Mouse (Mus musculus): Measurements from ENCODE around the gene Plch2. TPM values are rescaled to one million over a fixed set of nuclear protein-coding genes. Genes with fewer than 3 reads are reported as not detected.
A peak's percentile ranks its signal among the peaks of the same experiment; 100 is the strongest.

Plch2 gene
- total RNA-seq, 2 experiments from 2014 or later, result 76.2 to 81.5 TPM

DNA sequence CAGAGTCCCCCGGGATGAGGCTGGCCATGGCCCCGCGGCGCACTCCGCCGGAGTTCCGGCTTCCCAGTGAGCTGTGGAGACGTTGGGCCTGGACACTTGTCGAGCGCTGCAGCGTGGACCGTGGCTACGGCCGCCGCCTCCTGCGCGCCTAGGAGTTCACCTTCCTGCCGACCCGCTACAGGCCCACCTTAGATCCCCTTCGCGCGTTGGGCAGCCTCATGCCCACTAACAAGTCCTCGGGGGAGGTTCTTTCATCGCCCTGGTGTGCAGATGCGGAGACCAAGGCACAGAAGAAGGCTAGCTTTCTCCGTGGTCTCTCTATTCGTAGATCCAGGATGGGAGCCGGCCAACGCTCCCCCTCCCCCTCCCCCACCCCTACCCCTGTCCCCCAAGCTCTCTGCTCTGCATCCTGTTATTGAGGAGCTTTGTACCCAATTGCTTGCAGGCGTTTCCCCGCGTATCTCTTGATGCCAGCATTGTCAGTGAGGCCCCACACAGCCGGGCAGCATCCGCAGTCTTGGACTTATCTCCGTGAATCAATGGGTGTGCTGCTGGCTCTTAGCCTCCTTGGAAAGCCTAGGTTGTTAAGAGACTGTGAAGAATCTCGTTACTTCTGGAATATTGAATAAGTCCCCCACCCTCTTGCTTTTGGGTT is 91.9 kb downstream of the Plch2 start:
- intact Hi-C loops (cut with DNase I), result loop anchor here (1.0 to 10.0 kb wide), 4 partner anchors 20 to 280 kb away; partner anchors contain the start of gene Faap20
- no peak for DNase-seq (ENCODE audit: low spot score in 2 of 2)

DNA sequence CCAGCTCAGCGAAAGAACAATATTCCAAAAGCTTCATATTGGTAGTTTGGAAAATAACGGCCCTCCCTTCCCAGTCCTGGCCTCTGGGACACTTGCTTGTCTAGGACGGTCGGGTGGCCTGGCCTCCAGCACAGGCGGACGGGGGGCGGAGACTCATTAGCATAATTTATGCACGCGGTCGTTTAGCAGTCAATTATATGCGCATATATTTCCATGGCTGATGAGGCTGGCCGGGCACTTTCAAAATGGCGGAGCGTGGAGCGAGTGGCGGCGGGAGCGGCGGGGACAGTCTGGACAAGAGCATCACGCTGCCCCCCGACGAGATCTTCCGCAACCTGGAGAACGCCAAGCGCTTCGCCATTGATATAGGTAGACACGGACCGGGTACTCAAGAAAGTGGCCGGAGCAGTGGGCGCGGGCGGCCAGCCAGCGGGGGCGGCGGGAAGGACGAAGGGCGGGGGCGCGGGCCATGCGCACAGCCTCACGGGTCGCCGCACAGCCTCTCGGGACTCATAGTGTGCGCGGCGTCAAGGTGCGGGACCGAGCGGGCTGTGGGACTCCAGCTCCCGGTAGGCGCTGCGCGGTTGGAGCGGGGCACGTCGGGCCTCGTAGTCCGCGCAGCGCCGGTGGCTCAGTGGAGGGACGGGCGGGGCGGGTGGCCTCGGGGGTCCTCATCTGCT is 92.5 kb downstream of the Plch2 start, which contains the start of gene Pank4:
TSS of gene Pank4 (plus strand) at position 223 of the 680 bp plus-strand sequence.
- DNase-seq (ENCODE audit: low spot score in 2 of 2), result peak; percentile 94
- intact Hi-C loops (cut with DNase I), result loop anchor here (1.0 to 10.0 kb wide), 4 partner anchors 20 to 281 kb away; partner anchors contain the start of gene Faap20

DNA sequence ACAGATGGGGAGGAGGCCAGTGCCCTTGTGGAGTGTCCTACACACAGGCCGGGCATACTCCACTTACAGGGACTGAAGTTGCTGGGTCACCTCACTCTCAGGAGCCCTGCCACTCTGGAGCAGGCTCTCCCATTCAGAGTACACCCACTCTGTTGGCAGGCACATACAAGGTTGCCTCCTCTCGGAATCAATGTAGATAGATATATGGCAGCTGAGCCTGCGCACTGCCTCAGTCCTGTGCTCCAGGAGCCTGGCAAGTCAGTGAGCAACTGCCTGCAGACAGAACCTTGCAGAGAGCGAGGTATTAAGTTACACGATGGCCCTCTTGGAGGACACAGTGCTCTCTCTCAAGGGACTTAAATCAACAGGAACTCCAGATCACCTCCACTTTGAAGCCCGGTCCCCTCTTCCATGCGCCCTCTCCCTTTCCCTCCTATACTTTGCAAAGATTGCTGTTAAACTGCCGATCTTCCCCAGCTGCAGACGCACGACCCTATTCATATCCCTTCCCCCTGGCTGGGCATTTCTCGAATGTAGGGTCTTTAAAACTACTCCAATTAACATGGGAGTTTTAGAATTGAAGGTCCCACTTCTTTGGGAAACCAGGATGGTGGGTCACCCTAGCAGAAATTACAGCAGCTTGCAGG is 93.3 kb downstream of the Plch2 start:
- peak; percentile 49 to 71 for DNase-seq (ENCODE audit: low spot score in 2 of 2)
- intact Hi-C loops (cut with DNase I), result loop anchor here (10.0 kb wide), 1 partner anchor 281 kb away; the partner anchor contains the start of gene Faap20

DNA sequence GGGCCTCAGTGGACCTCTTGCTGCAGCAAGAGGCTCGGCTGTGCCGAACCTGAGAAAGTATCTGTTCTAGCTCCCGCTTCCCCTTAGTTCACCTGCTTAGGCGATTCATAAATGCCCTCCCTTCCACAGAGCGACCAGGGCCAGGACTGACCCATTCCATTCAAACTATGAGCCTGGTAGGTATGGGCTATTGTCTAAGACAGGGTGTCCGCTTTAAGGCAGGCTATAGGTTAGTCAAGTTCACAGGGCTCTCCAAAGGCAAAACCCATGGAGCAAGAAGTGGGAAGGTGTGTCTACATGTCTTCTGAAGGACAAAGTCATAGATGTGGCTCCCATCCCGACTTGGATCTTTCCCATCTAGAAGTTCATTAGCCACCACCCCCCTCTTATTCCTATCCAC is 93.9 kb downstream of the Plch2 start:
- intact Hi-C loops (cut with DNase I), result loop anchor here (10.0 kb wide), 1 partner anchor 282 kb away; the partner anchor contains the start of gene Faap20
- no peak for DNase-seq (ENCODE audit: low spot score in 2 of 2)

DNA sequence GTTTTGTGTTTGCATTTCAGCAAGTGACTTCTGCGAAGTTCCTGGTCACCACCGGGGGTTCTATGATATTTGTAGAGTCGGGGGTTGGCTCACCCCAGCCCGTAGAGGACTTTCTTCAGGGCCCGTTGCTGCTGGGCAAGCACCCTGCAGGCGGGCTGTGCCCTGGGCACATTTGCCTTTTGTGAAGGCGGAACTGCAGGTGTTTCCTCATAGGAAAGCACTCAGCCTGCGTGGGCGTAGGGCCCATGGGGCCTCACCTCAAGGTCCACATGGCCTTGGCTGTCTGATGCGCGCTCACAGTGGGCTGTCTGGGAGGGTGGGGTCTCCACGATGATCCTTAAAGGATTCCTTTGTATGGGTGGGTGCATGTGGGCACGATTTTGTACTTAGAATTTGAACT is 94.7 kb downstream of the Plch2 start:
- no peak for DNase-seq (ENCODE audit: low spot score in 2 of 2)
- intact Hi-C loops (cut with DNase I), result loop anchor here (10.0 kb wide), 1 partner anchor 283 kb away; the partner anchor contains the start of gene Faap20

DNA sequence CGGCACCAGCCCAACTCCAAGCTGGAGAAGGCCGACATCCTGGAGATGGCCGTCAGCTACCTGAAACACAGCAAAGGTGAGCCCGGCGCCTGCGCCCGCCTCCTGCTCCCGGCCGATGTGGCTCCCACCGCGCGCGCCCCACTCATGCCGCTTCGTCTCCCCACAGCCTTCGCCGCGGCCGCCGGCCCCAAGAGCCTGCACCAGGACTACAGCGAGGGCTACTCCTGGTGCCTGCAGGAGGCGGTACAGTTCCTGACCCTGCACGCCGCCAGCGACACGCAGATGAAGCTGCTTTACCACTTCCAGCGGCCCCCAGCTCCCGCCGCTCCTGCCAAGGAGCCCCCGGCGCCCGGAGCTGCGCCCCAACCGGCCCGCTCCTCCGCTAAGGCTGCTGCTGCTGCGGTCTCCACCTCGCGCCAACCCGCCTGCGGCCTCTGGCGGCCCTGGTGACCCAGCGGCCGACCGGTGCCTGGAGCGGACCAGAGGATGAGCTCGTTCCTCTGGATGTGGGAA is 95.3 kb downstream of the Plch2 start:
- intact Hi-C loops (cut with DNase I), result loop anchor here (10.0 kb wide), 1 partner anchor 284 kb away; the partner anchor contains the start of gene Faap20
- DNase-seq (ENCODE audit: low spot score in 2 of 2), result peak in 1 of 2 experiments; percentile 45

DNA sequence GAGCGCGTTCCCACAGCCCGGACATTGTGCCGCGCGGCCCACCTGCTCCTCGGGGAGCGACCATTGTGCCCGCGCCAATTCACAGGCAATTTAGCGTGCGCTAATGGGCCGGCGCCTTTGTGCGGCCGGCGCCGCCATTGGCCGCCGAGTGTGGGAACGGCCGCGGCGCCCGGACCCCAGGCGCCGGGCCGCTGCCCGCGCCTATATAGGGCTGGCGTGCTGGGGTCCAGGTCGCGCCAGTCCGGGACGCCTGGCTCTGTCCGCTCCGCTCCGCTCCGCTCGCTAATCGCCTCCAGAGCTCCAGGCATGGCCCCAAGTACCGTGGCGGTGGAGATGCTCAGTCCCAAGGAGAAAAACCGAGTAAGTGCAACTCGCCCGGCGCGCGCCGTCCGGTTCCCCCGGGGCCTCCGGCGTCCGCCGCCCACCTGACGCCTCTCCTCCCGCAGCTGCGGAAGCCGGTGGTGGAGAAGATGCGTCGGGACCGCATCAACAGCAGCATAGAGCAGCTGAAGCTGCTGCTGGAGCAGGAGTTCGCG is 95.8 kb downstream of the Plch2 start, which contains the start of gene Hes5:
TSS of gene Hes5 (plus strand) at position 234 of the 536 bp plus-strand sequence.
- peak; percentile 65 to 69 for DNase-seq (ENCODE audit: low spot score in 2 of 2)
- intact Hi-C loops (cut with DNase I), result loop anchor here (10.0 kb wide), 1 partner anchor 284 kb away; the partner anchor contains the start of gene Faap20

DNA sequence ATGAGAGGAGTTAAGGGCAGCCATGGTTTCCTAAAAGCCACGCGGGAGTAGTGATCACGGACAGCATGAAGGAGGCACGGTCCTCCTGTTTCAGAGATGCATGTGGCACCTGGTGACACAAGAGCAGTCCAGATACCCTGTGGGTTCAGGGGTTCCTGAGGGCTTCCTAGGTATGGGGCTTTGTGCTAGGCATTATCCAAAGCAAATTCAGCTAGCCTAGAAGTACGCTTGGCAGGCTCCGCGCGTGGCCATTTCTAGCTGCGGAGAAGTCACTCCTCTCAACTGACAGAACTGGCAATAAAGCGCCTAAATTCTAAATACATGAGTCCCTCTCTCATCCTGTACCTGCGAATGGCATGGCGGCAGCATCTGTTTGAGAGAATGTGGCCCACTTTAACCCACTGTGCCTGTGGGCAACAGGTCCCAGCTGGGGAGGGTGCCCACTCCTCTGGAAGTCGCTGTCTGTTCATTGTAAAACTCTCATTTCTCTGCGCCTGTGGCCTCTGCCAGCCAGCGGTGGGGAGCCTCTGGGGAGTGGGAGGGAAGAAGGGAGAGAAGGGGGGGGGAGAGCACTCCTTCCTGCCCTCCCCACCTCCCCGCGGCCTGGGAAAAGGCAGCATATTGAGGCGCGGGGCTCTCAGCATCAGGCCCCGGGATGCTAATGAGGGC is 96.4 kb downstream of the Plch2 start:
- DNase-seq (ENCODE audit: low spot score in 2 of 2), result no peak

DNA sequence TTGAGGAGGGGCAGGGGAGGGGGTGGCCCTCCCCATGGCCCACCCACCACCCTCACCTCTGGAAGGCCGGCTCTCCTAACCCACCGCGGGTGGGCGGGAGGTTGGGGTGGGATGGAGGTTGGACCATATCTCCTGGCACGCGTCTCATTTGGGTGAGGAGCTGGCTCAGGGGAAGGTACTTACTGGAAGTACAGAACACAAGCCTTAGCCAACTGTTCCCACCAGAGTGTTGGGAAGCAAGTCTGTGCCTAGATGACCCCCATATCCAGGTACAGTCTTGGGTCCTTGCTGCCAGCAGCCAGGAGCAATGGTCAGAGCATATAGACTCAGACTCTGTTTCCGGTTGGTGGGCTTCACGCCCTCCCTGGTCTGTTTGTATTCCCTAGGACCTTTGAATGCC is 98.0 kb downstream of the Plch2 start:
- intact Hi-C loops (cut with DNase I), result no loop called here
- no peak for DNase-seq (ENCODE audit: low spot score in 2 of 2)

More for the DNA sequence above, 96.4 kb downstream of the Plch2 start:
- intact Hi-C loops (cut with DNase I), result loop anchor here (10.0 kb wide), 1 partner anchor 285 kb away; the partner anchor contains the start of gene Faap20

DNA sequence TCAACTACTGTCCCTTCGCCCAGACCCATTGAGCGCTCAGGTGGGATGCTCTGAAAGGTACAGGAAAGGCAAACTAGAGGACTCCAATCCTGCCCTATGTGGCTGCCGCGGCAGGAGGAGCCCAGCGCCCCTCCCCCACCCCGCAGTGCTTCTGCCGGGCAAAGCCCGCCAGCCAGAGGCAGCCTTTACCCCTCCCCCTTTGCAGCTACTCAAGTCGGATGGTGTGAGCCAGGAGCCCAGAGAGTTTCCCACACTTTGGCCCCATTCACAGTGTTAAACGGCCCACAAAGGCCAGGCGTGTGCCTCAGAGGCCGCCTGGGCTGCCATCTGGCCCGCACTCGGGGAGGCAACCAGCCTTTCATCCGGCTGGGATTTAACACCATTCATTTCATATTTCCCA is 98.4 kb downstream of the Plch2 start:
- intact Hi-C loops (cut with DNase I), result no loop called here
- peak; percentile 57 to 69 for DNase-seq (ENCODE audit: low spot score in 2 of 2)

DNA sequence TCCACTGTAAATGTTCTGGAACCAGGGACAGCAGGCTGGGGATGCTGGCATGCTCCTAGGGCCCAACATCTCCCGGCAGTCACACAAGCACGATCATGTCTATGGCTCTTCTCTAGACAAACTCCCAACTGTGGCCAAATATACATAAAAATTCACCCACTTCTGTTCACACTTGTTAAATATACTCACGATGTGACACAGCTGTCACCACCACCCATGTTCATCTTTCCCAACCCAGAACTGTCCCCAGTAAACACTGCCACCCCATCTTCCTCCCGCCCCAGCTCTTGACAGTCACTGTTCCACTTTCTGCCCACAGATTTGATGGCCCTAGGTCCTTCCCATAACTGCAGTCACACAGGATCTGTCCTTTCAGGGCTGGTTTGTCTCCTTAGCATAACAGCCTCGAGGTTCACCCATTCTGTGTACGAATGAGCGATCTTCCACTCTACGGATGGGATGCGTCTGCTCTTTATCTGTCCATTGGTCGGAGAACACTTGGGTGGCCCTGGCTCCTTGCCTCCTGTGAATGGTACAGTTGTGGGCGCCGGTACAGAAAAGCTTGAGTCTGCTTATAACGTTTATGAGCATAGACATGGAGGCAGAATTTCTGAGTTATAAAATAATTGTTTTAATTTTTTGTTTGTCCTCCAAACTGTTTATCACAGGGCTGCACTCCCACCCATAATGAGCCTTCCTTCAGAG is 99.1 kb downstream of the Plch2 start:
- peak in 1 of 2 experiments; percentile 92 for DNase-seq (ENCODE audit: low spot score in 2 of 2)
- intact Hi-C loops (cut with DNase I), result no loop called here

DNA sequence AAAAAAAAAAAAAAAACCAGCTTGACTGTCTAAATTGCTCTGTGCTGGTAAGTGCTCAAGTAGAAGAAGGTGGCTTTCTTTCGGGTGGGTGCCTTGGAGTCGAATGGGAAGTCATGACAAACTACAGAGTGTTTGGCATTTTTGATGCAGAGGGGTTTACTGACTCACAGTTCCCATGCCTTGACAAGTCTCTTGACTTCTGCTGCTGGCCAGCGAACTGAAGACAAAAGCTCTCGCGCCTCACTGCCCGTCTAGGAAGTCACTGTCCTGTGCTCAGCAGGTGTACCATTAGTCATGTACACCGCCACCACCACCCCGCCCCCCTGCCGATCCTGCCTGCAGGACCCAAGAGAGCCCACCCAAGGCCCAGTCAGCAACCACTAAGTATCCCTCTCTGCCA is 100.0 kb downstream of the Plch2 start:
- no peak for DNase-seq (ENCODE audit: low spot score in 2 of 2)
- intact Hi-C loops (cut with DNase I), result no loop called here

DNA sequence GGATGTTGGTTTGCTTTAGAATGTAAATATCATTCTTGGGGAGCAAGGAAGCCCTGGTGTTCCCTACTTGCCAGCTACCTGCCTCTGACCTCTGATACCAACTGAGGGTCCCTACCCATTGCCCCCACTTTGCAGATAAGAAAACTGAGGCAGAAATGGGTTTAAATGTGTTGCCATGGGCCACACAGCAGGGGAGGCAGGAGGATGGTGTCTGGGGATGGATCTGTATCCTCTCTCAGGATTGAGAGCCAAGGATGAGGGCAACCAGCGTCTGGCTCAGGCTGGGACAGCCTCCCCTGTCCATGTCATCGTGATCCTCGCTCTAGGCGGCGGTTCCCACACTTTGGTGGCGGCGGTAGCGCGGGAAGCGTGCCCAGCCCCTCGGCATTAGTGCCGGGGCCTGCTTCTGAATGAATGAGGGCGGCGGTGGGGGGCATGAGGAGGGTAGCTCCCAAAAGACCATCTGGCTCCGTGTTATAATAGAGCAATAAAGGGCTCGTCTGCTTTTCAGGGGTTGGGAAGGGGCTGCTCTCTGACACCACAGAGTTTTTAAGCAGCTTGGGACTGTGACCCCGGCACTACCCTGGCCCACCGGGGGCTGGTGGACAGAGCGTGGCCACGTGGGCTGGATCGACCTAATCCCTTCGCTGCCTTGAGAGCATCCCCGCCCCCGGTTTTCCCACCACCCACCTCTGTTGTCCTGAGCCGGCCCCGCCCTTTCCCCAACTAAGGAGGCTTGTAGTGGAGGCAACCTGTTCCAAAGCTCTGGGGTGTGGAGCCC is 103.9 kb downstream of the Plch2 start:
- DNase-seq (ENCODE audit: low spot score in 2 of 2), result no peak
- intact Hi-C loops (cut with DNase I), result no loop called here

DNA sequence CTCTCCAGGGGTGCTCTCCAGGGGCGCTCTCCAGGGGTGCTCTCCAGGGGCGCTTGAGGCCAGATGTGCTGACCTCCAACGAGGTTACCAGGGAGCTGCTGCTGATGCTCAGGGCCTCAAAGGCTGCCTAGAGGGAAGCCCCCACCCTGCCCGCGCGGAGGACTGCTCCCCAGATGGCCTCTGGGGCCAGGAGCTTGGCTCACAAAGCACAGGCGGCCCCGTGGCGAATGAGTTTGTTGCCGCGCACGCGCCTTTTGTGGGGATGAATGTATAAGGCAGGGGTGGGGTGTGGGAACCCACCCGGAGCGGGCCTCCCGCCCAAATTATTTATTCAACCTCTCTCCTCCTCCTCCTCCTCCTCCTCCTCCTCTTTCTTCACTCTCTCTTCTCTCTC is 107.0 kb downstream of the Plch2 start:
- no peak for DNase-seq (ENCODE audit: low spot score in 2 of 2)
- intact Hi-C loops (cut with DNase I), result no loop called here

DNA sequence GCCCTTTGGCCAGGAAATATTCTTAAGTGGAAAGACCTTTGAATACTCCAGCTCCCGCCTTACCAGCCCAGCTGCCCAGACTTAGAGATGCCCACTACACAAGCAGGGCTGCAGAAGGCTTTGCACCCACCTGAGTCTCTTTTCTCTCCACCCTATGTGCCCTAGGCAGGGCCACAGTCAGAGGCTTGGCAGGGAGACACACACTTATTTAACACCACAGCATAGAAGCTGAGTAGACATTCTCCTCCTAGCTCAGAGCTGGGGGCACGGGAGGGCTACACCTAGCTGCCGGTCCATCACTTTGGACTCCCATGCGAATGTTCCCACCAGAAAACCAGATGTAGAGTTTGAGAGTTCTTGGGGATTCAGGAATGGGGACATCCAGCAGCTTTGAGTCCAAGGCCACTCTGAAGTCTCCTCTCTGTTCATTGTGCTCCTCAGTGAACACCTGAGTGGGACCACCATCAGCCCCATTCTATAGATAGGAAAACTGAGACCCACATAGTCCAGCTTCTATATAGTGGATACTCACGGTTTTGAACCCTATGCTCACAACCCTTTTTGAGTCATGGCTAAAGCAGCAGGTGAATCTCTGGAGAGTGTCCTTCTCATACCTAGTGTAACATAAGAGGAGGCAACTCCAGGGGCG is 107.5 kb downstream of the Plch2 start:
- intact Hi-C loops (cut with DNase I), result no loop called here
- DNase-seq (ENCODE audit: low spot score in 2 of 2), result no peak

DNA sequence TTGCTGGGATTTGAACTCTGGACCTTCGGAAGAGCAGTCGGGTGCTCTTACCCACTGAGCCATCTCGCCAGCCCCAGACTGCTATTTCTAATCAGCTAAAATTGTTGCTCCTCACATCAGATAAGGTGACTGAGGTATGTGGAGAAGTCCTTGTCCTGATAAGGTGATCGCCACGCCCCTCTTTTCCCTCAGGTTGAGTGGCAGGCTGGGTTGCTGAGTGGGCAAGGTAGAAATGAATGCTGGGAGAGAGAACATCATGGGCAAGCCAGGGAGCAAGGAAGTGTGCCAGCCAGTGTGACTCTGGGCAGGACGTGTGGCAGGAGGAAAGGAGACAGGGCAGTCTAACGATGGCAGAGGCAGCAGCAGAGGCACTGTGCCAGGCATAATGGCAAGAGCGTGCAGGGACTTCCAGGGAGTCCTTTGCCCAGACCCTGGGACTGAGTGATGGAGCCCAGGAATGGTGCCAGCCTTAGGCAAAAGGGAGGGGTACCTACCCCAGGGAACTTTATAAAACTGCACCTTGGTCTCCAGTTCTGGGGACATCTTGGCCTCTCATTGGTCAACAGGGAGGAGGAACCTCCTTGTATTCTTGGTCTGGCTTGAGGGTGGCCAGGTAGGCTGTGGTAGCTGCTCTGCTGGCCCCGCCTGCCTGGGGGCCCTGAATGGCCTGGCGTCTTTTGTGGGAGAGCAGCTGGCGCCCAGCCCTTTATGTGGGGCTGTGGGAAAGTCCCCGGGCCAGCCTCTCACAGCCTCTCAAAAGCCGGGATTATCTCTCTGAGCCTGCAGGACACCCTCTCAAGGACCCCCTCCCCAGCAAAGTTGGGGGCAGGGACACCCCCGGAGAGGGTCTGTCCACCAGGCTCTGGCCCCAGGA is 108.3 kb downstream of the Plch2 start:
- DNase-seq (ENCODE audit: low spot score in 2 of 2), result peak; percentile 40 to 55
- intact Hi-C loops (cut with DNase I), result no loop called here
